Mouse (Mus musculus) left cerebral cortex, postnatal 14 days (tissue): ENCODE measurements around the gene Gm4491. TPM values are rescaled to one million over a fixed set of nuclear protein-coding genes. Genes with fewer than 3 reads are reported as not detected.

ENCODE experiments used
- DNase-seq, 2 experiments: peaks; one replicate each; pipeline ENCODE4 v3.0.0; 2021 to 2022; ENCODE audit warnings: low spot score in 2 of 2, mixed read lengths in 1 of 2
- intact Hi-C: fragments of 180-260 bp; cut with DNase I; formaldehyde crosslinking; loops from one replicate; pipeline ENCODE4 v1.15.1; 2025
- long read RNA-seq, 2 experiments: library from polyadenylated mRNA; stranded (forward); transcript quantifications; one replicate each; pipeline ENCODE4 v2.0.0; 2021
- total RNA-seq, 2 experiments: library from RNA; stranded (reverse); gene quantifications; 2 replicates each; pipeline ENCODE4 v1.2.3; 2021

Gene Gm4491
- total RNA-seq: under 1 TPM; 0.22 to 0.57 TPM
- long read RNA-seq, experiment 1: 0 reads
- long read RNA-seq, experiment 2, partial matches to known transcripts: 0 of 1 reads
- long read RNA-seq, experiment 2, other reads (novel, unspliced or antisense): 1 of 1 reads

- peak; percentile 44 to 67 for DNase-seq
- intact Hi-C loops: no loop called here
Observed at GRCm38 (mm10) chr14:57115823-57116544, at the start of gene Gm4491. TSS of gene Gm4491 (minus strand) at chr14:57115883.

DNA sequence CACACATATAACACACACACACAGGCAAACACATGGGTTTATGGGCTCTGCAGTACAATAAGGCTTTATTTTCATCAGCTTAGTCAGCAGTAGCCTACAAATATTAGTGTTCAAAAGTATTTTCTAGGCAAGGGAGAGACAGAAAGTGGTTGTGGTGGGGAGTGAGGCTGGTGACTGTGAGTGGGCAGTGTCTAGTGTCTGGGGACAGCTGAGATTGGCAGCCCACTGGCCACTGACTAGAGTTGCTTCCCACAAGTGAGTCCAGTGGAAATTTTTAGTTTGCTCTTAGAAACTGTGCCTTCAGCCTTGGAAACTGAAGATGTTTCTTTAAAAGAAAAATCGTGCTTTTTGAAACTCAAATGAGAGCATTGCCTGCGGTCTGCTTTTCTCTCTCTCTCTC, 46.1 kb upstream of the Gm4491 start:
- DNase-seq: no peak
- intact Hi-C loops: no loop called here

DNA sequence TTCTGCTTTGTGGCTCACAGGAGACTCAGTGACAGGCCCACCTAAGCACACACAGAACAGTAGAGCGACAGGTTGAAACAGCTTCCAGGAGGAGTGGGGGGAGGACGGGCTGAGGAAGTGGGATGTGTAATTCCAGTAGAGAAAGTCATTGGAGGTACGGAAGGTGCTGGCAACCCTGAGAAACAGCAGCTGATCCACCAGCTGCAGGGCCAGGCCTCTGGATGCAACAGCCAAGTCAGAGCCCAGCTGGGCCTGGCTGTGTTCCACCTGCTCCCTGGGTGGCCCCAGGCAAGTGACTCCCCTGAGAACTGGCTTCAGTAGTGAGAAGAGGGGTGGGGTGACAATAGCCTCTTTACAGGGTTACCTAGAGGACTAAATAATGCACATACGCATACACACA, 45.5 kb upstream of the Gm4491 start:
- intact Hi-C loops: no loop called here
- peak; percentile 24 to 39 for DNase-seq

DNA sequence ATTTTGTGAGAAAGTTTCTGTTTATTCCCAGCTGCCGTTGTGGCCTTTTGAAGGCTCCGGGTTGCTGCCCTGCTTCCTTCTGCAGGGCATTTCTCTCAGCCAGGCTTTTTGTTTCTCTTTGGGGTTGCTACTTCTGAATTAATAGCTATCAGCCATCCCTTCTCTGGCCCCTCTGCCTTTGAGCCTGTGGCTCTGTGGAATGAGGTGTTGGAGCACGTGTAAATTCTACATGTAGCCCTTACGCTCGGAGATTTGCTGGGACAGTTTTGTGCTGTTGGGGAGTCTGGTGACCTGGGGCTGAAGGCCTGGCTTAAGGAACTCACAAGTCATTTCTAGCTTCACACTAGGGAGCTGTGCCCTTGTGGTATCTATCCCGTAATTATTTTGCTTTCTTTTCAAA, 39.2 kb upstream of the Gm4491 start:
- intact Hi-C loops: no loop called here
- no peak for DNase-seq

- intact Hi-C loops: no loop called here
- DNase-seq: no peak
Observed at GRCm38 (mm10) chr14:57145741-57146140, 30.1 kb upstream of the Gm4491 start.

DNA sequence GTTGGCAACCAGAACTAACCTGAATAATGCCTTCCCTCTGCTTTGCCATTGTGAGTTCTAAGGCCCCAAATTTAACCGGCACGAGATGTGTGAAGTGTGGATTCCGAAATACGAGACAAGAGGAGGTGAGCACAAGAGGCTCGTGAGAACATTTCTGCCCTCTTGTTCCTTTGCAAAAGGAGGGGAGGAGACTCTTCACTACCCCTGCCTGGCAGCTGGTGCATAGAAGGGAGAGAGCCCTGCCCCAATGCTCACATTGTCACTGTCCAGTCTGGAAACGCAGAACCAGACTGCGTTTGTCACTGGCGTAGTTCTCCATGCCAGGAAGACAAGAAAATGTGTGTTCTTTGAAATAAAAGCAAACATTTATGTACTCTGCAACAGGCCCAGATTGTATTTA, 19.6 kb upstream of the Gm4491 start:
- intact Hi-C loops: no loop called here
- no peak for DNase-seq

DNA sequence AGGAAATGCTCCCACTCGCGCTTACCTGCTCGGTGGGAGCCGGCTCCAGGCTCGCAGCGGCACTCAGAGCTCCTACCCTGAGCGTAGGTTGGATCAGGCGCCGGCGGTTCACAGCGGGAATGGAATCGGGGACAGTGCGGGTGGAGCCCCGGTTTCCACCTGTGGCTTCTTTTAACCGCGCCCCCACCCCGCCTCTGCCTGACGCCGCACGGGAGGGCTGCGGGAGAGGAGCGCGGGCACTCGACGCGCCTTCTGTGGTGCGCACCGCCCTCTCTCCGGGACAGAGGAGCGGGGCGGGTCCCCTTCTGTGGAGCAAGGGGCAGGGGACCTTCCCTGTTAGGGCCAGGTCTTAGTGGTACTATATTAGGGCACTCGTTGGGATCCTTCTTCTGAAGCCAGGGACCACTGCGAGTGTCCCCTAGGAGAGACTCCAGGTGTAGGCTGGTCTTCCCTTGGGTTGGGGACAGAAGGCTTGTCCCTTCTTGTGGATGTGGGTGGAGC, 17.5 kb upstream of the Gm4491 start, which contains the start of gene Gjb6:
Gene Gjb6 (minus strand): TSS at position 451 of the 501 bp plus-strand sequence.
- intact Hi-C loops: no loop called here
- peak in 1 of 2 experiments; percentile 26 for DNase-seq

DNA sequence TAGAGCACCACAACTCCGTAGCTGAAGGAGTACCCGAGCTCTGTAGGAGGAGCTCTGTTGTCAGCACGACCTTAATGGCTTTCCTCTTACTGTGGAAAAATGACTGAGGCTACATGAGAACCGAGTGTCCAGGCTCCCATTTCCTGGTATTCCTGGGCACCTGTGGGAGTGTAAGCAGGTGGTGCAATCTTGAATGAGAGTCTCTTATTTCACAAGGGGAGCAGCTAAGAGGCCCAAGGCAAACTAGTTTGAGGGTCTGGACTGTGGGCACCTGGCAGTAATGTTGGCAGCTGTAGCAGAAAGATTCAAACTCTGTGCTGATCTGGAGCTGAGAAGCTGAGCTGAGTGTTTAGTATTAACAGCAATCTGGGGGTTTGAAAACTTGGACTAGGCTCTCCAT, 11.7 kb upstream of the Gm4491 start:
- DNase-seq: no peak
- intact Hi-C loops: no loop called here

DNA sequence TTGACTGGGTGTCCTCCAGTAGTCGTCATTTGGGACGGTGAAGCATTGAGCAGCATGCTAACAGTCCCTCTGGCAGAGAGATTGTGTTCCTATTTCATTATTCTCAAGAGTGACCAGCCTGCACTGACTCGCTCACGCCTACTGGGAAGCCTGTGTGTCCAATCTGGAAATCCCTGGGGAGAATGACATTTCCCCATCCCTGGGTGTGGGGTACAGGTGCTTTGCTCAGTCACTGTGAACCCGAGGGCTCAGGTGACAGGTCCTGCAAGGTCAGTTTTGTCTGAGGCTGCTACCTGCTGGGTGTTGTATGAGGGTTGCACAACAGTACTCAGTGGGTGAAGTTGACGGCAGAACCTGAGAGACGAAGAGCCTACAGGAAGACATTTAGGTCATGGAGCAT, 6.6 kb upstream of the Gm4491 start:
- intact Hi-C loops: no loop called here
- DNase-seq: no peak

- intact Hi-C loops: loop anchor here (1.0 to 2.0 kb wide), 2 partner anchors 253 to 300 kb away; no protein-coding TSS in a partner anchor
- DNase-seq: peak; percentile 35 to 71
Observed at GRCm38 (mm10) chr14:57109194-57109593, 6.5 kb downstream of the Gm4491 start.

DNA sequence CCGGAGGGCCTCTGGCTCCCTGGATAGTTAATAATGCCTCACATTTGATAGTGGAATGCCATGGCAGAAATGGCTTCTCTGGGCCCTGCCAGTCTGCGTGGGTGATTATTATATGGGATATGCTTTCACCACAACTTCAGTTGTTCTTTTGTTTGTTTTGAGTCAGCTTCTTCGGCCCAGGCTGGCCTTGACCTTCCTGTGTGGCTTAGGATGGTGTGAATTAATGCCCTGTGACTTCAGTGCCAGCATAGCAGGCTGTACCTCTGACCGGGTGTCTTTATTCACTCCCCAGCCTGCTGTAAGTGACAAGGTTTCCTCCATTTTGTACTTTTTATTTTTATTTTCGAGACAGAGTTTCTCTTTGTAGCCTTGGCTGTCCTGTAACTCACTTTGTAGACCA, 7.8 kb downstream of the Gm4491 start:
- intact Hi-C loops: loop anchor here (2.0 kb wide), 1 partner anchor 301 kb away; no protein-coding TSS in a partner anchor

DNA sequence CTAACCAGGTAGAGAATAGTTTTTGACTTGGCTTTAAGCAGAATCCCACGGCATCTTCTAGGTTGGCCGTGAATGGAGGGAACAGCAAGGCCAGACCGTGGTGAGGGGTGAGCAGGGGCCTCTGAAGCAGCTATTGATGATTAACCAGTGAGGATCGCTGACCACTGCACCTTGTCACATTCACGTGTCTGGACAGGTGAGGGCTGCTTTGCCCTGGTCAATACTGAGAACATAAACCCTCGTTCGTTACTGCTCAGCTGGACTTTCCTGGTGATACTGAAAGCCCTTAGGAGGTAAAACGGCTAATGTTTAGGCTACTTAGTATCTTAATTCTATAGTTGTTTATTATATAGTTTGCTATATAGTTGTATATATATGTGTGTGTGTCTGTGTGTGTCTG, 8.6 kb downstream of the Gm4491 start:
- DNase-seq: no peak
- intact Hi-C loops: no loop called here

More for the DNA sequence above, 7.8 kb downstream of the Gm4491 start:
- DNase-seq: no peak

- no peak for DNase-seq
- intact Hi-C loops: no loop called here
Observed at GRCm38 (mm10) chr14:57105721-57106120, 10.0 kb downstream of the Gm4491 start.

- intact Hi-C loops: no loop called here
- DNase-seq: no peak
Observed at GRCm38 (mm10) chr14:57105111-57105510, 10.6 kb downstream of the Gm4491 start.

DNA sequence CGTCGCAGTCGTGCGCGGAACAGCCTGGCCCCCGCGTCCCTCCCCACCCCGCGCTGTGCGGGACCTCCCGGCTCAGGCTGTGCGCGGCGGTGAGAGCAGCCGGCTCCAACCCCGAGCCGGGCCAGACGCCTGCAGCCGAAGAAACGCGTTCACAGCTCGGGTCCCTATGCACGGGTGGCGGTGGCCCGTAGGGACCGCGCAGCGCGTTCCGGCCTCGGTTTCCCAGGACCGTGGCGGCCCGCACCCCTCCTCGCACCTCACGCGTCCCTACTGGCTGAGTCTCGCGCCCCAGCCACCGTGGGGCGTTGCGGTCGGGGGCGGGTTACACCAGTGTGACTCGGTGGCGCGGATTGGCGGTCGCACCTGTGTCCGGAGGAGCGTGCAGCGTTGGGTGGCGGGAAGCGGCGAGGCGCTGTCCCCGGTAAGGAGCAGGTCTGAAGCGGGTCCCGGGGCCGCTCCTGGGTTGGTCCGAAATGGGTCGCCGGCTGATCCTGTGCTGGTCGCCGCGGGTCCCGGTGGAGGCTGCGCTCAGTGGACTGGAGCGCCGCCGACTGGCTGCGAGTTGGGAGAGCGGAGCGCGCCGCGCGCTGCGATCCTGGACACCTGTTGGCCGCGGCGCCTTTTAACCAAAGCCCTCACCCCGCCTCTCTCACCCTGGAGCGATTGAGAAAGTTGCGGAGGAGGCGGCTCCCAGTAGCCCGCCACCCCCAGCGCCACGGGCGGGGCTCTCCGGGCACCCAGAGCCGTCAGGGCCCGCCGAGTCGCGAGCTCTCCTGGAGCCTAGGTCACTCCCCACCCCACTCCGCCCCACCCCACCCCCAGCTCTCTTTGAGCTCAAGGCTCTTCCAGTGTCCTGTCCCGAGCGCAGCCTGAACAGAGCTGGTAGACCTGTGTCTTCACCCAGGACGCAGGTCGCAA, 11.3 kb downstream of the Gm4491 start, which contains the start of gene Gjb2:
Gene Gjb2 (minus strand): TSS at position 597 of the 918 bp plus-strand sequence.
- DNase-seq: peak in 1 of 2 experiments; percentile 45
- intact Hi-C loops: no loop called here

- intact Hi-C loops: no loop called here
- DNase-seq: no peak
Observed at GRCm38 (mm10) chr14:57103711-57104105, 12.0 kb downstream of the Gm4491 start.

- DNase-seq: no peak
- intact Hi-C loops: no loop called here
Observed at GRCm38 (mm10) chr14:57103121-57103520, 12.6 kb downstream of the Gm4491 start.

GRCm38 (mm10) chr14:57101623-57102022, 14.1 kb downstream of the Gm4491 start:
- no peak for DNase-seq
- intact Hi-C loops: no loop called here

DNA sequence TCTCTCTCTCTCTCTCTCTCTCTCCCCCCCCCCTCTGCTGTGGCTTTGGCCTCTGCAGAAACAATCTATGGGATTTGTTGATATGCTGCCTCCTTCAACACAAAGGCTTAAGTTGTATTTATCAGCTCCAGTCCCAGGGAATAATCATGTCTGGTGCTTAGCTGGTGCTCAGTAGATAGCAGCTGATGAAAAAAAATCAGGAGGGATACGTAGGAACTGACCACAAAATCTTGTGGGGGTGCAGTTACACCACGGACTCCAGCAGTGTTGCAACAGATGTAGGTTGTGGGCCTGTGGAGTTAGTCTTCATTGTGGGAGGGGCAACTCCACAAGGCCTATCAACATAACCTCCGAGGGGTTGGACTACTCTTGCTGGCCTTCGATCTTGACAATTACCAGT, 19.8 kb downstream of the Gm4491 start:
- no peak for DNase-seq
- intact Hi-C loops: no loop called here

- DNase-seq: peak; percentile 75 to 85
- intact Hi-C loops: no loop called here
Observed at GRCm38 (mm10) chr14:57093029-57093428, 22.7 kb downstream of the Gm4491 start.
